Mouse (Mus musculus) limb, embryonic 15.5 days (tissue): ENCODE data around the gene Uqcc1. TPM values are rescaled to one million over a fixed set of nuclear protein-coding genes. Genes with fewer than 3 reads are reported as not detected.
A peak's percentile ranks its signal among the peaks of the same experiment; 100 is the strongest.
"Not testable (repeated sequence)": the region's sequence is repeated elsewhere in the genome, so short reads cannot be mapped to it uniquely, and the experiment has no call there.

Experiments
- ATAC-seq: fragments of 200-750 bp; cut with Nextera tagmentation; 2 replicates; pipeline ENCODE4 v1.8.0; 2017; ENCODE audit warnings: low read depth, moderate TSS enrichment; ENCODE audit not compliant: insufficient number of reproducible peaks, low FRiP score, low TSS enrichment
- H3K27ac ChIP-seq: fragments of 300-500 bp; sonication (generic); 2 replicates; pipeline ENCODE4 v1.5.1; 2015; ENCODE audit warnings: moderate library complexity, mild to moderate bottlenecking, inconsistent platforms
- H3K27me3 ChIP-seq: fragments of 300-500 bp; sonication (generic); 2 replicates; pipeline ENCODE4 v1.6.1; 2015; ENCODE audit warnings: inconsistent platforms
- H3K36me3 ChIP-seq: fragments of 300-500 bp; sonication (generic); 2 replicates; pipeline ENCODE4 v1.6.1; 2015; ENCODE audit warnings: inconsistent platforms
- H3K4me1 ChIP-seq: fragments of 300-500 bp; sonication (generic); 2 replicates; pipeline ENCODE4 v1.6.1; 2015; ENCODE audit warnings: inconsistent platforms
- H3K4me2 ChIP-seq: fragments of 300-500 bp; sonication (generic); 2 replicates; pipeline ENCODE4 v1.6.1; 2015; ENCODE audit warnings: mild to moderate bottlenecking, inconsistent platforms
- H3K4me3 ChIP-seq: fragments of 300-500 bp; sonication (generic); 2 replicates; pipeline ENCODE4 v1.5.1; 2015; ENCODE audit warnings: mild to moderate bottlenecking, inconsistent platforms
- H3K9ac ChIP-seq: fragments of 300-500 bp; sonication (generic); 2 replicates; pipeline ENCODE4 v1.6.1; 2015; ENCODE audit warnings: inconsistent platforms
- H3K9me3 ChIP-seq: fragments of 300-500 bp; sonication (generic); 2 replicates; pipeline ENCODE4 v1.6.1; 2016; ENCODE audit warnings: inconsistent platforms
- WGBS: fragments of 180-500 bp; shearing (Covaris S2); methylation state at CpG from one replicate; pipeline ENCODE4 v1.1.7; 2015; 5-methylcytosine and 5-hydroxymethylcytosine counted together
- polyA plus RNA-seq: library from polyadenylated mRNA; unstranded; fragments of >200 nt; fragmentation: Nextera tagmentation; extraction: Ambion mirVana; gene quantifications from 2 replicates; pipeline ENCODE4 v1.2.1, GENCODE M21; 2015

The Uqcc1 gene
- polyA plus RNA-seq, 1 experiment from 2014 or later = 60.8 TPM

DNA sequence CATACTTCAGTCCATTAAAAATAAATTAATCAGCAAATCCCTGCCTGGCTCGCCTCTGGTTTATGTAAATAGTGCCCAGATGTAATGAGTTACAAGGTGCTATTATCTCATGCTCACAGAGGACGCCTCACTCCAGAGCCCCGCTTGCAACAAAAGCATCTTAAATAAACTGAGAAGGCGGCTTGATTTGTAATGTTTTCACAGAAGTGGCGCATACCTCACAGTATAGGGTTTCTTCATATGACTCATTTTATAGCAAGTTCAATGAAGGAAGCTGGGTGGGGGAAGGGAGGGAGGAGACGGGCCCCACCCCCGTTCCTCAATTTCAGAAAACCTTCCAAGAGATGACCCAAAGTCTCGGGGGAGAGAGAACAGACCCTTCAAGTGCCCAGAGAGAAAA is 83.2 kb downstream of the Uqcc1 start:
- H3K36me3 ChIP-seq = peaks cover 53% of the 10 kb centered on the region
- peak; percentile 59; the same call in 1 of the 2 replicates for ATAC-seq
- H3K4me1 ChIP-seq = peaks cover 15% of the 10 kb centered on the region; the same call in 1 of the 2 replicates
- no peaks in the 10 kb centered on the region for H3K27me3 ChIP-seq
- H3K4me2 ChIP-seq = no peak overlapping the region
- H3K4me3 ChIP-seq = no peak overlapping the region
- H3K27ac ChIP-seq = 0 out of 2 replicates have a peak overlapping the region, but pooled peaks have one; percentile 47
- no peak overlapping the region for H3K9ac ChIP-seq
- H3K9me3 ChIP-seq = no peaks in the 10 kb centered on the region
- WGBS = 46% methylated on average over 8 of the region's 8 CpGs

DNA sequence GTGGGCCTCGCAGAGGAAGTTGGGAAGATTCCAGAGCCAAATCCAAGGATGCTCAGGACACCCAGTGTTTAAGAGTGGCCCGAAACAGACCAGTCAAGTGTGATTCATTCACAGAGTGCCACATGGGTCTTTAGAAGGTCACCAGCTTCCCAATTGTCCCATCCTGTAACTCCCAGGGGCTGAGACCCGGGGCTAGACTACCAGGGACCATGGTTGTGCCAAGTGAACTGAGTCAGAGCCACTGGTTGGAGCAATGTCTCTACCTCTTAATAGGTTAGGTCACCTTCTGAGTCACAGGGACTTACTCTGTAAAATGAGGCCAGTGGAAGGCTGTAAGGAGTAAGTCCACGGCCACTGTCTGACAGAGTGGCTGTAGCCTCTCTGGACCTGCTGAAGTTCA is 91.1 kb downstream of the Uqcc1 start:
- H3K27me3 ChIP-seq = no peaks in the 10 kb centered on the region
- no peak overlapping the region for H3K27ac ChIP-seq
- 82% methylated on average over 4 of the region's 4 CpGs for WGBS
- H3K36me3 ChIP-seq = no peaks in the 10 kb centered on the region
- H3K4me3 ChIP-seq = no peak overlapping the region
- H3K4me2 ChIP-seq = no peak overlapping the region
- no peak overlapping the region for H3K9ac ChIP-seq
- H3K9me3 ChIP-seq = no peaks in the 10 kb centered on the region
- ATAC-seq = no peak
- H3K4me1 ChIP-seq = no peaks in the 10 kb centered on the region

DNA sequence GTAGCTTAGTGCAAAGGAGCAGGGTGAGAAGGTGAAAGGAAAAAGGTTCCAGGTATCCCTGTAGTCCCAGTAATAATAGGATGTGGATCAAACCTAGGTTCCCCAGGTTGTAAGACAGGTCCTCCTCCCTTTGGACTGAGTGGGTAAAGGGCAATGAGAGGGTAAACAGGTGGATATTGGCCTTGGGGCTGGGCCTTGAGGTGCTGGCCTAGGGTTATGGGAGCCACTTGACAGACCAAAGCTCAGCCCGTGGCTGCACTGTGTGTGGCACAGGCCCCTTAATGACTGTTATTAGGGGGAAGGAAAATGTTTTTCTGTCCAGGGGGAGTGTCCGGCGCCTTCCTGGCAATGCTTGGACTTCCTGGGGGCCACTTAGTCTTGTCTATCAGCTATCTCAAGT is 92.1 kb downstream of the Uqcc1 start:
- Histone ChIP-seq H3K9me3 (no peaks in the 10 kb centered on the region), H3K9ac (no peak overlapping the region), H3K27ac (no peak overlapping the region), H3K4me2 (no peak overlapping the region), H3K36me3 (no peaks in the 10 kb centered on the region), H3K27me3 (no peaks in the 10 kb centered on the region), H3K4me1 (no peaks in the 10 kb centered on the region), H3K4me3 (no peak overlapping the region)
- no peak for ATAC-seq
- 52% methylated on average over 3 of the region's 3 CpGs for WGBS

DNA sequence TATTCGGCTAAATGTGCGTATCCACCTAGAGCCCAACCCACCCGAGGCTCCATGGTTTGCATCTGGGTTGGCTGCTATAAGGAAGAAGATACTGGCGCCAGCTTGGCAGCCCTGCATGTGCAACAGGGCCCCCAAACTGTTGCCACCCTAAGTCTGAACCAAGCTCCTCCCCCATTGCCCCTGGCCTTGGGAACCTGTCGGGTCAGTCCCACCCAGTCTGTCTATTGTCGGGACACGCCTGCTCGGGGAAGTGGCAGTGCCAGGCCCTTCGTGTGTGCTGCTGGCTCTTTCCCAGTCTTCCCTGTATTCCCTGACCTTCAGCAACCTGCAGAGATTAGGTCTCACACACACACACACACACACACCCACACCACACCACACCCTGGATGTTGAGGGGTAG is 95.4 kb downstream of the Uqcc1 start, which contains the start of gene Fam83c:
Gene Fam83c (minus strand): TSS at position 123 of the 400 bp plus-strand sequence.
- no peak within 1 kb of the TSS for H3K9ac ChIP-seq
- H3K4me1 ChIP-seq = no peaks in the 10 kb centered on the region
- WGBS = 53% methylated on average over 9 of the region's 9 CpGs
- H3K27me3 ChIP-seq = no peaks in the 10 kb centered on the region
- ATAC-seq = no peak; the same call in 1 of the 2 replicates
- no peak within 1 kb of the TSS for H3K27ac ChIP-seq
- H3K36me3 ChIP-seq = no peaks in the 10 kb centered on the region
- peak within 1 kb of the TSS; percentile 4; the same call in 1 of the 2 replicates for H3K4me3 ChIP-seq
- no peaks in the 10 kb centered on the region for H3K9me3 ChIP-seq
- 0 out of 2 replicates have a peak within 1 kb of the TSS, but pooled peaks have one; percentile 0 for H3K4me2 ChIP-seq

DNA sequence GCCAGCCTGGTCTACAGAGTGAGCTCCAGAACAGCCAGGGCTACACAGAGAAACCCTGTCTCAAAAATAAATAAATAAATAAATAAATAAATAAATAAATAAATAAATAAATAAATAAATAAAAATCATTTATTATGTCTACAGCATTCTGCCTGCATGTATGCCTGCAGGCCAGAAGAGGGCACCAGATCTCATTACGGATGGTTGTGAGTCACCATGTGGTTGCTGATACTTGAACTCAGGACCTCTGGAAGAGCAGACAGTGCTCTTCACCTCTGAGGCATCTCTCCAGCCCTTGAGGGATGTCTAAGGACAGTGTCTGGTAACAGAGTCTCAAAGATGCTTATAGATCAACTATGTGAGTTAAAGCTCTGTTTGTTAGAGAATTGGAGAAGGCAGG is 98.0 kb downstream of the Uqcc1 start:
- not testable (repeated sequence) for H3K4me3 ChIP-seq, H3K9me3 ChIP-seq

DNA sequence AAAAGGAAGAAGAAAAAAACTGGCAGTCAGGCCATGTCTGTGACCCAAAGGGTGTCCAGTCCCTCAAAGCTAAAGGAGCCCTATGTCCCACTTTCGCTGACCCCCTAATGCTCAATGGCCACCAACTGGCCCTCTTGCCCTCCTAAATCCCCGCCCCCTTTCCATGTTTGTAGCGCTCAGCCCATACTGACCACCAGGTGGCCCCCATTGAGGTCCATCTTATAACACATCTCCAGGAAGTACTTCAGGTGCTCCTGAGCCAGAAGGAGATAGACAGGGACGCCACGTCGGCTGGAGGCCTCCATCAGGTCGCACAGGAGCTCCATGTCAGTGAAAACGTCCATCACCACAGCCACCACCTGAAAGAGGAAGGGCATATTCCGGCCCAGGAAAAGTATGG is 98.8 kb downstream of the Uqcc1 start:
- no peak overlapping the region for H3K4me2 ChIP-seq
- H3K9me3 ChIP-seq = no peaks in the 10 kb centered on the region
- H3K27ac ChIP-seq = no peak overlapping the region
- H3K27me3 ChIP-seq = no peaks in the 10 kb centered on the region
- no peak overlapping the region for H3K9ac ChIP-seq
- H3K4me3 ChIP-seq = no peak overlapping the region
- no peaks in the 10 kb centered on the region for H3K36me3 ChIP-seq
- peaks cover 11% of the 10 kb centered on the region for H3K4me1 ChIP-seq
- 58% methylated on average over 9 of the region's 9 CpGs for WGBS
- no peak for ATAC-seq

More for the DNA sequence above, 98.0 kb downstream of the Uqcc1 start:
- H3K4me1 ChIP-seq, ATAC-seq, H3K27ac ChIP-seq, H3K27me3 ChIP-seq, H3K36me3 ChIP-seq, H3K4me2 ChIP-seq, H3K9ac ChIP-seq: not testable (repeated sequence)
- WGBS = 59% methylated on average over 1 of the region's 1 CpGs

DNA sequence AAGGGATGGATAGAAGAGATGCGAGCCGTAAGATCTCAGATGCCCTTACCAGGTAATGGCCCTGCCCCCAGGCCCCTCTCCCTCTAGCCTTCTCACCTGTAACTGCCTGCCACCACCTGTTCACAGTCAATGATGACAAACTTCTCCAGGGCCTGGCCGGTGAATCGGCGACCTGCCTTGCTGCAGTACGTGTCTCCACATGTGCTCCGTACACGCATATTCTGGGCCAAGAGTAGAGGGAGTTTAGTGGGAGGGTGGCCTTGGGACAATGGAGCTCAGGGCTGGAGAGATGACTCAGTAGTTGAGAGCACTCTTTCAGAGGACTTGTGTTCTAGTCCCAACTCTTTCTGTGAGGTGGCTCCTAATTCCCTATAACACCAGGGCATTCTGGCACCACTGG is 99.3 kb downstream of the Uqcc1 start:
- Histone ChIP-seq H3K27me3 (no peaks in the 10 kb centered on the region), H3K27ac (no peak overlapping the region), H3K9ac (no peak overlapping the region), H3K9me3 (no peaks in the 10 kb centered on the region), H3K4me1 (peaks cover 11% of the 10 kb centered on the region), H3K4me3 (no peak overlapping the region), H3K36me3 (no peaks in the 10 kb centered on the region), H3K4me2 (no peak overlapping the region)
- 81% methylated on average over 8 of the region's 8 CpGs for WGBS
- no peak for ATAC-seq

DNA sequence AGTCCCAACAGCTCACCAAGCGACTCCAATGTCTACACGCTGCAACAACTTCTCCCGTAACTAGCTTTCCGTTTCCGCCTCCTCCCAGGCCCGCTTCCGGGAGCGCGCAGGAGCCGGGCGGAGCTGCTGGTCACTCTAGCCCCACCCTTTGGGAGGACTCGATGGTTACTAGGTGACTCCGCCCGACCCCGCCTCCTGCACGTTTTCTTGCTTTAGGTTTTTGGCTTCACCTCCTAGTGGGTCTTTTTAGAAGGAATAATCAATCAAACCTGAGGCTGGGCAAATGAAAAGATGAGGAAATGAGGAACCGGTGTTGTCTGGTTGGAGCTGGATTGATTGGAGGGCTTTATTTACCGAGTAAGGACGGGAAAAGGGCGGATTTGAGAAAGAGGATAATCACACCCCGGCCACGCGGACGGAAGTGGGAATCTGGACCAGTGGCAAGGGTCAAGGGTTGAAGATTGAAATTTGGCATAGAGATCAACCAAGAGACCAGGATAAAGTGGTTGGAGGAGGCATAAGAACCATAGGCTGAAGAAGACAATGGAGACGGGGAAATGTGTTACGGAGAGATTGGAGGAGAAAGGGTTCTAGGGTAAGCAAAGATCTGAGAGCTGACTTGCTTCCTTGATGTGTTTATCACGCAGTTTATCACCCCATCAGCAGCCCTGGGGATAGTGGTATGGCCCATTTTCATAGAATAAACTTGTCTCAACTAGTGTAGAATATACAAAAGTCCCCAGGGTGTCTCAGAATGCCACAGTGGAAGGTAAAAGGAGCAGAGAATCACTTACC is 103.3 kb downstream of the Uqcc1 start, which contains the start of gene Eif6:
Gene Eif6 (minus strand): TSS at position 296 of the 795 bp plus-strand sequence.
- Histone ChIP-seq H3K4me3 (peak within 1 kb of the TSS; percentile 91), H3K9me3 (no peaks in the 10 kb centered on the region), H3K27me3 (no peaks in the 10 kb centered on the region), H3K36me3 (peaks cover 23% of the 10 kb centered on the region), H3K9ac (peak within 1 kb of the TSS; percentile 59), H3K27ac (peak within 1 kb of the TSS; percentile 88), H3K4me1 (peaks cover 19% of the 10 kb centered on the region), H3K4me2 (peak within 1 kb of the TSS; percentile 80)
- 4% methylated on average over 27 of the region's 27 CpGs for WGBS
- peak; percentile 91 for ATAC-seq

DNA sequence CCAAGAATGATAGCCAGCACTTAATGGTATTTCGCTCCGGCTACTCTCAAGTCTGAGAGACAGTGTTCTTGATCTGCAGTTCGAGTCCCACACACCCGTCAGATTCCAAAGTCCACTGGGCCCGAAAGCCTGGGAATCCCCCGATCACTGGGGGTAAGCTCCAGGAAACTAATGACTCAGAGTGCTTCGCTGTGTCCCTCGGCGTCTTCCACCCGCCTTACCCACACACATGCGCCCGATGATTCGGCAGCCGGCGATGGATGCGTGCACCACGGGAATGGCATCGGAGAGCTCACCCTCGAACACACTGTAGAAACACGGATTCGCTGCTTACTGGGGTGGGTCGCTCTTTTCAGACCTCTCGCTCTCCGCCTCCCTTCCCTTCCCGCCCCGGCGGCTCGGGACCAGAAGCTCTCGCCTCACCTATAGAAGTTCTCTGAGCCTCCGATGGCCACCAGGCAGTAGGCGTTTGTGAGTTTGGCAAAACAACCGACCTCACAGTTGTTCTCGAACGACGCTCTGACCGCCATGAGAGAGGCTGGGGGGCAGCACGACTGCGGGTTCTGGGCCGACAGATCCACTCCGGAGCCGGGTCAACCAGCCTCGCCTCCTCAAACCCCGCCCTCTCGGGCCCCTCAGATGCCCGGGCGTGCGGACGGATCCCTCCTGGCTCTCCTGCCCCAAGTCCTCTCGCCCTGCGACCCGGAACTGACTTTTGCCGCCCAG is 104.0 kb downstream of the Uqcc1 start:
- H3K9me3 ChIP-seq = no peaks in the 10 kb centered on the region
- no peak for ATAC-seq
- H3K9ac ChIP-seq = peak overlapping the region; percentile 59
- H3K36me3 ChIP-seq = peaks cover 29% of the 10 kb centered on the region
- WGBS = 1% methylated on average over 52 of the region's 52 CpGs
- H3K4me1 ChIP-seq = peaks cover 19% of the 10 kb centered on the region
- peak overlapping the region; percentile 91 for H3K4me3 ChIP-seq
- peak overlapping the region; percentile 88 for H3K27ac ChIP-seq
- no peaks in the 10 kb centered on the region for H3K27me3 ChIP-seq
- peak overlapping the region; percentile 80 for H3K4me2 ChIP-seq

DNA sequence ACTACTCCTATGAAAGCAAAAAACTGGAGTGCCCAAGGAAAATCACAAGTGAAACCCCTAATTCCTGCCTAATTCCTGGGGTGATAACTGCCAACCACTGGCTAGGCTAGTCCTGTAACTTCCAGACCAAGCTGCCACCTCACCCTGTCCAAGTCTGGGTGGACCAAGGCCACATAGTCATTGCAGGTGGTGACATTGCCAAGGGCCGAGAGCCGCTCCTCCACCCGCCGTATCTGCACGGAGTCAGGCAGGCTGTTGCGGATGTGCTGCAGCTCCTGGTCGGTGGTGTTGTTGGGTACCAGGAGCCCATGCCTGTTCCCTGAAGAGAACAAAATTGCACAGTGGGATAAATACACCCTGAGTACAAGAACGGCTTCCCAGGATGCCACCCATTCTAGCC is 106.4 kb downstream of the Uqcc1 start:
- Histone ChIP-seq H3K9ac (no peak overlapping the region), H3K9me3 (no peaks in the 10 kb centered on the region), H3K27ac (no peak overlapping the region), H3K36me3 (peaks cover 45% of the 10 kb centered on the region), H3K4me2 (no peak overlapping the region), H3K27me3 (no peaks in the 10 kb centered on the region), H3K4me3 (no peak overlapping the region), H3K4me1 (peaks cover 33% of the 10 kb centered on the region)
- no peak for ATAC-seq
- 92% methylated on average over 8 of the region's 8 CpGs for WGBS

DNA sequence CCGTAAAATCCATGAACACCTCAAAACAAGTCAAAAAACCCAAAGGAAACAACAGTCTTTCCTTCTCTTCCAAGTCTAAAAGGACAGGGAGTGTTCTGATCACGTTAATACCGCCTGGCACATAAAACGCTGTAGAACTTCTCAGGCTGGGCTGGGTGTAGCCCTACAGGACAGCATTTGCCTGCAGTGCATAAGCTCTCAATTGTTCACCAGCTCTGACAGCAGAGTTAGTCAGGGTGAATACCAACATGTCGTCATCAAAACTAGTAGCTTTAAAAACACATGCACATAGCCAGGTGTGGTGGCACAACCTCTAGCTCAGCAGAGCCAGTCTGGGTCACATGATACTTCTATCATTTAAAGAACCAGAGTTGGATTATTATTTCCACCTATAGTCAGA is 109.3 kb downstream of the Uqcc1 start:
- Histone ChIP-seq H3K4me2 (no peak overlapping the region), H3K27ac (0 out of 2 replicates have a peak overlapping the region, but pooled peaks have one; percentile 11), H3K4me1 (peaks cover 35% of the 10 kb centered on the region), H3K27me3 (no peaks in the 10 kb centered on the region), H3K4me3 (no peak overlapping the region), H3K9me3 (no peaks in the 10 kb centered on the region), H3K9ac (no peak overlapping the region), H3K36me3 (peaks cover 45% of the 10 kb centered on the region)
- ATAC-seq = no peak
- 87% methylated on average over 5 of the region's 5 CpGs for whole genome bisulfite sequencing
